Mouse (Mus musculus): ENCODE measurements at regions not wholly inside any gene's neighbourhood (a gene's known extent, or its start where the extent isn't known, plus 50 kb on each side); places are given as distances from the start of the nearest gene placed in this dataset.

GRCm38 (mm10) chr7:37833420-37833819 is 60.0 kb upstream of the Zfp536 start:
- Histone ChIP-seq H3K79me2 (ENCODE audit: control insufficient read depth, insufficient read depth, low read length, poor library complexity) (no peaks in the 10 kb centered on the region), H3K9ac (ENCODE audit: control insufficient read depth, low read depth, low read length, poor library complexity, severe bottlenecking) (no peak overlapping the region), H3K27ac (ENCODE audit: control insufficient read depth, low read depth, low read length) (no peak overlapping the region), H3K36me3 (ENCODE audit: control insufficient read depth in 1 of 2, insufficient read depth in 2 of 2, low read length in 2 of 2) (no peaks in the 10 kb centered on the region), H3K27me3 (ENCODE audit: control insufficient read depth in 1 of 2, insufficient read depth in 2 of 2, low read length in 2 of 2) (no peaks in the 10 kb centered on the region), H3K9me3 (replicated peaks; ENCODE audit: insufficient read depth, low read length) (no peaks in the 10 kb centered on the region), H3K4me3 (ENCODE audit: control insufficient read depth in 1 of 2, insufficient read depth in 1 of 2, low read depth in 2 of 2, low read length in 2 of 2) (no peak overlapping the region), H3K4me1 (ENCODE audit: control insufficient read depth in 1 of 2, insufficient read depth in 2 of 2, low read length in 2 of 2) (no peaks in the 10 kb centered on the region)
- TF ChIP-seq SIN3A (IDR thresholded peaks at IDR 0.05; ENCODE audit: low read length) (no peak), MYC (IDR thresholded peaks at IDR 0.05; ENCODE audit: low read depth, low read length) (no peak), CHD1 (IDR thresholded peaks at IDR 0.05; ENCODE audit: low read depth, low read length) (no peak), MXI1 (IDR thresholded peaks at IDR 0.05; ENCODE audit: low read depth, low read length) (no peak)
- no peak for DNase-seq (ENCODE audit: low read depth, low spot score)

GRCm38 (mm10) chr7:37832322-37832721 is 58.9 kb upstream of the Zfp536 start:
- H3K4me1 ChIP-seq (ENCODE audit: control insufficient read depth in 1 of 2, insufficient read depth in 2 of 2, low read length in 2 of 2): no peaks in the 10 kb centered on the region
- H3K27ac ChIP-seq (ENCODE audit: control insufficient read depth, low read depth, low read length): no peak overlapping the region
- H3K27me3 ChIP-seq (ENCODE audit: control insufficient read depth in 1 of 2, insufficient read depth in 2 of 2, low read length in 2 of 2): no peaks in the 10 kb centered on the region
- H3K79me2 ChIP-seq (ENCODE audit: control insufficient read depth, insufficient read depth, low read length, poor library complexity): no peaks in the 10 kb centered on the region
- TF ChIP-seq HCFC1 (IDR thresholded peaks at IDR 0.05; ENCODE audit: low read depth, low read length) (no peak), CHD2 (IDR thresholded peaks at IDR 0.05; ENCODE audit: low read length) (no peak), USF2 (IDR thresholded peaks at IDR 0.05; ENCODE audit: borderline replicate concordance in 1 of 2, insufficient read depth in 1 of 2, low read depth in 1 of 2, low read length in 2 of 2) (no peak), ETS1 (IDR thresholded peaks at IDR 0.05; ENCODE audit: low read depth, low read length) (no peak), ZMIZ1 (IDR thresholded peaks at IDR 0.05; ENCODE audit: low read depth, low read length) (no peak), MAFK (IDR thresholded peaks at IDR 0.05; ENCODE audit: borderline replicate concordance, low read depth, low read length) (no peak), SIN3A (IDR thresholded peaks at IDR 0.05; ENCODE audit: low read length) (no peak), CHD1 (IDR thresholded peaks at IDR 0.05; ENCODE audit: low read depth, low read length) (no peak), TBP (IDR thresholded peaks at IDR 0.05; ENCODE audit: low read depth, low read length) (no peak), POLR2AphosphoS5 (IDR thresholded peaks at IDR 0.05; ENCODE audit: borderline replicate concordance, low read depth, low read length) (no peak), POLR2A (IDR thresholded peaks at IDR 0.05; ENCODE audit: control insufficient read depth in 1 of 2, insufficient read depth in 1 of 2, low read depth in 1 of 2, low read length in 2 of 2, poor library complexity in 1 of 2) (no peak), NRF1 (IDR thresholded peaks at IDR 0.05; ENCODE audit: insufficient read depth, low read depth, low read length, poor library complexity, severe bottlenecking) (no peak), TAL1 (IDR thresholded peaks at IDR 0.05; ENCODE audit: low read length) (no peak), USF1 (IDR thresholded peaks at IDR 0.05; ENCODE audit: low read depth, low read length) (no peak), MAX (IDR thresholded peaks at IDR 0.05; ENCODE audit: low read length) (no peak), E2F4 (IDR thresholded peaks at IDR 0.05; ENCODE audit: borderline replicate concordance, low read depth, low read length) (no peak)
- no peaks in the 10 kb centered on the region for H3K9me3 ChIP-seq (replicated peaks; ENCODE audit: insufficient read depth, low read length)
- H3K36me3 ChIP-seq (ENCODE audit: control insufficient read depth in 1 of 2, insufficient read depth in 2 of 2, low read length in 2 of 2): no peaks in the 10 kb centered on the region
- DNase-seq (ENCODE audit: low read depth, low spot score): no peak
- no peak overlapping the region for H3K9ac ChIP-seq (ENCODE audit: control insufficient read depth, low read depth, low read length, poor library complexity, severe bottlenecking)
- H3K4me3 ChIP-seq (ENCODE audit: control insufficient read depth in 1 of 2, insufficient read depth in 1 of 2, low read depth in 2 of 2, low read length in 2 of 2): no peak overlapping the region

Data from MEL (cell line).